Mouse (Mus musculus) left cerebral cortex, postnatal 4 days (tissue): Measurements from ENCODE around the gene Il1a. TPM values are rescaled to one million over a fixed set of nuclear protein-coding genes. Genes with fewer than 3 reads are reported as not detected.

Source experiments
- DNase-seq: peaks from one replicate; pipeline ENCODE4 v3.0.0-alpha.2; 2022
- intact Hi-C: fragments of 180-260 bp; cut with DNase I; formaldehyde crosslinking; loops from one replicate; pipeline ENCODE4 v1.15.1; 2025
- total RNA-seq, 2 experiments: library from RNA; stranded (reverse); gene quantifications; 2 replicates each; pipeline ENCODE4 v1.2.3; 2021

Il1a gene
- total RNA-seq, 2 experiments from 2014 or later: 0.28 TPM; not detected in 1

- no peak for DNase-seq
These were observed 42.0 kb downstream of the Il1a start for GRCm38 (mm10) chr2:129267738-129268137.

GRCm38 (mm10) chr2:129265316-129265715 is 44.5 kb downstream of the Il1a start:
- no peak for DNase-seq
- intact Hi-C loops: no loop called here

More at GRCm38 (mm10) chr2:129267738-129268137, 42.0 kb downstream of the Il1a start:
- intact Hi-C loops: no loop called here

- DNase-seq: no peak
- intact Hi-C loops: no loop called here
These were observed 46.7 kb downstream of the Il1a start for GRCm38 (mm10) chr2:129263073-129263472.

GRCm38 (mm10) chr2:129261151-129261794 is 48.5 kb downstream of the Il1a start:
- DNase-seq: no peak
- intact Hi-C loops: no loop called here

DNA sequence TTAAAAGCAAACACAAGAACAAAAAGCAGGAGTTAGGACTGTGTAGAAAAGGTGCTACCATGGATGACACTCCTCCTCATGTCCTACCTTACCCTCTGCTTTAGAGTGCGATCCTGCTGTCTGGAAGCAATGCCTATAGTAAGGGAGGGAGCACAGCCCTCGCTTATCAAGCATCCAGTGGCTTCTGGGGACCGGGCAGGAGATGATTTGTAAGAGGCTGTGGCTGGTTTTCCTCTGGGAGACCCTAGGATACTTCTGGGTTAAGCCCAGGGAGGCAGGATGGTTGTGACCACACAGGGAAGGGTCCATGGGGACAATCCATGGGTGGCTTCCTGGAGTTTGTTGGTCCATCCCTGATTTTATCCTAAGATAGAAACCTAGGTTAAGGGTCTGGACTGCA is 49.1 kb downstream of the Il1a start:
- DNase-seq: no peak
- intact Hi-C loops: no loop called here

GRCm38 (mm10) chr2:129258475-129259211 is 51.1 kb downstream of the Il1a start:
- intact Hi-C loops: loop anchor here (5.0 to 10.0 kb wide), 3 partner anchors 86 to 404 kb away; no protein-coding TSS in a partner anchor
- peak; percentile 56 for DNase-seq

DNA sequence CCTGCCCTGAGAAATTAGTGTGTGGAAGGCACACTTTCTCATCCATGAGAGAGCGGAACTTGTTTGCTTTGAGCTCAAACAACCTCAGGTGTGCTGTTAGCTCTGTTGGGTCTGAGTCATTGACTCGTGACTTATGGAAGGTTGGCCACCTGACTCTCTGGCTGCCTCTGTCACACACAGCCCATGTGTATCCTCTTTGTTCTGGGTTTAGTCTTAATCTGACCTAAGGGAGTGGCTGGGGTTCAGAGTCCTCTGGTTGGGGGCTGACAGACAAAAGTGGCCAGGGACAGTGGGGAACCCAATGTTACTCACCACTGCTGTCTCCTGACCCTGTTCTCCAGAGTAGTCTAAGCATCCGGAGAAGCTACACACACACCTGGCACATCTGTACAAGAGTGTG is 51.7 kb downstream of the Il1a start:
- intact Hi-C loops: loop anchor here (5.0 to 10.0 kb wide), 3 partner anchors 86 to 403 kb away; no protein-coding TSS in a partner anchor
- DNase-seq: no peak

- DNase-seq: no peak
- intact Hi-C loops: loop anchor here (5.0 to 10.0 kb wide), 3 partner anchors 84 to 401 kb away; no protein-coding TSS in a partner anchor
These were observed 53.8 kb downstream of the Il1a start for GRCm38 (mm10) chr2:129256006-129256405.

GRCm38 (mm10) chr2:129254076-129254475 is 55.7 kb downstream of the Il1a start:
- no peak for DNase-seq
- intact Hi-C loops: loop anchor here (10.0 kb wide), 1 partner anchor 399 kb away; no protein-coding TSS in a partner anchor

GRCm38 (mm10) chr2:129253631-129253970 is 56.2 kb downstream of the Il1a start:
- intact Hi-C loops: loop anchor here (10.0 kb wide), 1 partner anchor 399 kb away; no protein-coding TSS in a partner anchor
- no peak for DNase-seq

DNA sequence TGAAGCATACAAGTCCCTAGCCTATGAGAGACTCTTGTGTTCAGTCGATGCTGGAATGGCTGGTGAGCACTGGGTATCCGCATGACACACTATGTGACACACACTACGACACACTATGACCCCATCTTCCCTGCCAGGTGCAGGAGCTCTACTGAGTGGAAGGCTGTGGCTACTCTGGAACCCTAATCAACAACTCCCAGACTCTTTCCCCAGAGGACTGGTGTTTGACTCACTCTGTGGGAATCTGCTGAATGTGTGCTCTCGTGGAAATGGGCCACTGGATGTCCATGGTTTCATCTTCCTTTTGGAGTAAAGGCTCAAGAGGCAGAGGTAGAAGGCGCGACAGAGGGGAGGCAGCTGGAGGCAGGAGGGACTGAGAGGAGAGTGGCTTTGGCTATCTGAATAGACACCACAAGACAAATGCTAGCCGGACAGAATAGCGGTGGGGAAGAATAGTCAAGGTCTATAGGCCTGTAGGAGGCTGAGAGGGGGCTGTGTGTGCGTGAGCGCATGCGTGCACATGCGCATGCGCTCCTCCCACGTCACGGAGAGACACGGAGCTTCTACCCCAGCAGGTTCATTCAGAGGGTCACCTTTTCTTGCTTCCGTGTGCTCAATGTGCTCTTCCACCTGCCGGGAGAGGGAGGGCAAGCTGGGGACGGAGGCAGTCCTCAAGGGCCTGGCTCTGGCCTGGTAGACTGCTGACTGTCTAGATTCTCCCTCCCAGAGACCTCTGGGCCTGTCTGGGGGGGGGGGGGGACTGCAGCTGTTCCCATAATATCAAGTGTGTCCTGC is 56.7 kb downstream of the Il1a start:
- intact Hi-C loops: loop anchor here (10.0 kb wide), 1 partner anchor 398 kb away; no protein-coding TSS in a partner anchor
- no peak for DNase-seq

Other genes starting within 250 kb of the Il1a start
- 10 to 100 TPM; 90.0 to 95.0 TPM for gene Ttl, start 244.0 kb downstream of the Il1a start, total RNA-seq
- 10 to 100 TPM; 31.2 to 35.0 TPM for gene Polr1b, start 209.0 kb downstream of the Il1a start, total RNA-seq
- gene Chchd5, start 180.3 kb downstream of the Il1a start, total RNA-seq: 10 to 100 TPM; 10.2 to 12.0 TPM
- gene Slc20a1, start 111.2 kb downstream of the Il1a start, total RNA-seq: 100 to 1,000 TPM; 109 to 111 TPM
- 1 to 10 TPM; 5.9 to 7.0 TPM for gene Ckap2l, start 12.8 kb downstream of the Il1a start, total RNA-seq
- under 1 TPM in 1 of 2 experiments, not detected in 1; 0.60 TPM for gene Il1b, start 61.2 kb upstream of the Il1a start, total RNA-seq
- under 1 TPM in 1 of 2 experiments, not detected in 1; 0.18 TPM for gene F830045P16Rik, start 226.6 kb upstream of the Il1a start, total RNA-seq